Mouse (Mus musculus): Measurements from ENCODE around the gene Calr.

The Calr gene

GRCm38 (mm10) chr8:84846722-84847572 lies at the start of gene Calr:
Gene Calr (minus strand): TSS chr8:84846934.
- peak; percentile 100 for DNase-seq (ENCODE audit: low spot score in 2 of 2)

GRCm38 (mm10) chr8:84895963-84896362 lies 49.2 kb upstream of the Calr start:
- no peak for DNase-seq (ENCODE audit: low spot score in 2 of 2)

- DNase-seq (ENCODE audit: low spot score in 2 of 2): peak; percentile 97 to 98
Observed at GRCm38 (mm10) chr8:84893709-84894134, 47.0 kb upstream of the Calr start, which contains the start of gene Gcdh. Gene Gcdh (minus strand): TSS chr8:84893921.

GRCm38 (mm10) chr8:84892993-84893708 lies 46.4 kb upstream of the Calr start:
- DNase-seq (ENCODE audit: low spot score in 2 of 2): no peak

GRCm38 (mm10) chr8:84889141-84889540 lies 42.4 kb upstream of the Calr start:
- DNase-seq (ENCODE audit: low spot score in 2 of 2): no peak

- DNase-seq (ENCODE audit: low spot score in 2 of 2): no peak
Observed at GRCm38 (mm10) chr8:84888280-84888679, 41.5 kb upstream of the Calr start.

GRCm38 (mm10) chr8:84884728-84885127 lies 38.0 kb upstream of the Calr start:
- no peak for DNase-seq (ENCODE audit: low spot score in 2 of 2)

- DNase-seq (ENCODE audit: low spot score in 2 of 2): no peak
Observed at GRCm38 (mm10) chr8:84878915-84879314, 32.2 kb upstream of the Calr start.

- DNase-seq (ENCODE audit: low spot score in 2 of 2): no peak
Observed at GRCm38 (mm10) chr8:84877297-84878035, 30.7 kb upstream of the Calr start.

- no peak for DNase-seq (ENCODE audit: low spot score in 2 of 2)
Observed at GRCm38 (mm10) chr8:84874339-84874738, 27.6 kb upstream of the Calr start.

GRCm38 (mm10) chr8:84873016-84873415 lies 26.3 kb upstream of the Calr start:
- DNase-seq (ENCODE audit: low spot score in 2 of 2): no peak

- DNase-seq (ENCODE audit: low spot score in 2 of 2): no peak
Observed at GRCm38 (mm10) chr8:84872309-84872965, 25.7 kb upstream of the Calr start.

GRCm38 (mm10) chr8:84871376-84872308 lies 24.9 kb upstream of the Calr start, which contains the start of gene Syce2:
Gene Syce2 (plus strand): TSS chr8:84872111.
- DNase-seq (ENCODE audit: low spot score in 2 of 2): peak in 1 of 2 experiments; percentile 61

- peak; percentile 85 to 94 for DNase-seq (ENCODE audit: low spot score in 2 of 2)
Observed at GRCm38 (mm10) chr8:84856864-84857441, 10.2 kb upstream of the Calr start, which contains the start of gene Farsa. Gene Farsa (plus strand): TSS chr8:84856989.

- no peak for DNase-seq (ENCODE audit: low spot score in 2 of 2)
Observed at GRCm38 (mm10) chr8:84856434-84856833, 9.7 kb upstream of the Calr start.

GRCm38 (mm10) chr8:84847684-84848435 lies 1.1 kb upstream of the Calr start:
- no peak for DNase-seq (ENCODE audit: low spot score in 2 of 2)

- no peak for DNase-seq (ENCODE audit: low spot score in 2 of 2)
Observed at GRCm38 (mm10) chr8:84846094-84846721, 526 bp downstream of the Calr start.

- DNase-seq (ENCODE audit: low spot score in 2 of 2): no peak
Observed at GRCm38 (mm10) chr8:84845355-84846093, 1.2 kb downstream of the Calr start.

All from heart, adult 9 months (tissue).